Mouse (Mus musculus) midbrain, embryonic 10.5 days (tissue): ENCODE measurements around the gene Qpctl. TPM values are rescaled to one million over a fixed set of nuclear protein-coding genes. Genes with fewer than 3 reads are reported as not detected.
"Not testable (repeated sequence)": the region's sequence is repeated elsewhere in the genome, so short reads cannot be mapped to it uniquely, and the experiment has no call there.

ENCODE experiments used
- DNase-seq: peaks from one replicate; pipeline ENCODE4 v3.0.0-alpha.2; 2017; ENCODE audit warnings: low spot score
- H3K27ac ChIP-seq: fragments of 300-500 bp; sonication (generic); replicated peaks from 2 replicates; pipeline ENCODE4 v1.5.1; 2016; ENCODE audit warnings: mild to moderate bottlenecking
- H3K27me3 ChIP-seq: fragments of 300-500 bp; sonication (generic); 2 replicates; pipeline ENCODE4 v1.6.1; 2016; ENCODE audit warnings: low read depth, mild to moderate bottlenecking; ENCODE audit not compliant: poor library complexity, severe bottlenecking
- H3K36me3 ChIP-seq: fragments of 300-500 bp; sonication (generic); 2 replicates; pipeline ENCODE4 v1.6.1; 2016; ENCODE audit warnings: mild to moderate bottlenecking, moderate library complexity
- H3K4me1 ChIP-seq: fragments of 300-500 bp; sonication (generic); 2 replicates; pipeline ENCODE4 v1.6.1; 2016
- H3K4me3 ChIP-seq: fragments of 300-500 bp; sonication (generic); 2 replicates; pipeline ENCODE4 v1.5.1; 2016; ENCODE audit warnings: mild to moderate bottlenecking, moderate library complexity
- H3K9me3 ChIP-seq: fragments of 300-500 bp; sonication (generic); replicated peaks from 2 replicates; pipeline ENCODE4 v1.6.1; 2016; ENCODE audit warnings: mild to moderate bottlenecking
- WGBS: fragments of 180-500 bp; shearing (Covaris S2); methylation state at CpG from one replicate; pipeline ENCODE4 v1.1.7; 2016; 5-methylcytosine and 5-hydroxymethylcytosine counted together
- polyA plus RNA-seq: library from polyadenylated mRNA; unstranded; fragments of >200 nt; fragmentation: Nextera tagmentation; extraction: Ambion mirVana; gene quantifications from 2 replicates; pipeline ENCODE4 v1.2.1, GENCODE M21; 2016

Gene Qpctl
- polyA plus RNA-seq, 1 experiment from 2014 or later: 17.0 TPM

- Histone ChIP-seq H3K27me3 (peaks cover 73% of the 10 kb centered on the region), H3K4me1 (peaks cover 47% of the 10 kb centered on the region), H3K27ac (no peak overlapping the region), H3K4me3 (peak overlapping the region; percentile 54), H3K36me3 (peaks cover 12% of the 10 kb centered on the region), H3K9me3 (no peaks in the 10 kb centered on the region)
- WGBS: 16% methylated on average over 18 of the region's 18 CpGs
- DNase-seq: no peak
Measured at GRCm38 (mm10) chr7:19159411-19159810, 10.3 kb upstream of the Qpctl start.

- H3K36me3 ChIP-seq: peaks cover 21% of the 10 kb centered on the region
- H3K27ac ChIP-seq: no peak overlapping the region; the same call in 1 of the 2 replicates
- WGBS: 73% methylated on average over 11 of the region's 11 CpGs
- no peaks in the 10 kb centered on the region for H3K9me3 ChIP-seq
- peaks cover 65% of the 10 kb centered on the region for H3K27me3 ChIP-seq
- H3K4me3 ChIP-seq: no peak overlapping the region
- H3K4me1 ChIP-seq: peaks cover 39% of the 10 kb centered on the region
- no peak for DNase-seq
Measured at GRCm38 (mm10) chr7:19158601-19159000, 9.5 kb upstream of the Qpctl start.

- WGBS: 5% methylated on average over 30 of the region's 30 CpGs
- DNase-seq: peak; percentile 93
- Histone ChIP-seq H3K9me3 (no peaks in the 10 kb centered on the region), H3K27ac (peak overlapping the region; percentile 72), H3K27me3 (peaks cover 52% of the 10 kb centered on the region), H3K4me1 (peaks cover 36% of the 10 kb centered on the region), H3K36me3 (peaks cover 34% of the 10 kb centered on the region), H3K4me3 (peak overlapping the region; percentile 42)
Measured at GRCm38 (mm10) chr7:19157160-19157800, 8.2 kb upstream of the Qpctl start.

GRCm38 (mm10) chr7:19155825-19156475 is 6.9 kb upstream of the Qpctl start:
- H3K4me3 ChIP-seq: no peak overlapping the region
- H3K9me3 ChIP-seq: no peaks in the 10 kb centered on the region
- 68% methylated on average over 13 of the region's 13 CpGs for WGBS
- H3K4me1 ChIP-seq: peaks cover 41% of the 10 kb centered on the region
- no peak overlapping the region for H3K27ac ChIP-seq
- H3K27me3 ChIP-seq: peaks cover 43% of the 10 kb centered on the region
- DNase-seq: no peak
- peaks cover 47% of the 10 kb centered on the region for H3K36me3 ChIP-seq

- Histone ChIP-seq H3K27ac (no peak overlapping the region), H3K4me1 (peaks cover 42% of the 10 kb centered on the region), H3K9me3 (no peaks in the 10 kb centered on the region), H3K4me3 (peak overlapping the region; percentile 5; the same call in 1 of the 2 replicates), H3K27me3 (peaks cover 31% of the 10 kb centered on the region), H3K36me3 (peaks cover 48% of the 10 kb centered on the region)
- 90% methylated on average over 8 of the region's 8 CpGs for WGBS
- no peak for DNase-seq
Measured at GRCm38 (mm10) chr7:19154796-19155195, 5.7 kb upstream of the Qpctl start.

GRCm38 (mm10) chr7:19151121-19151520 is 2.0 kb upstream of the Qpctl start:
- Histone ChIP-seq H3K36me3 (peaks cover 57% of the 10 kb centered on the region), H3K4me3 (peak overlapping the region; percentile 87; the same call in 1 of the 2 replicates), H3K4me1 (peaks cover 34% of the 10 kb centered on the region)
- not testable (repeated sequence) for H3K9me3 ChIP-seq, H3K27me3 ChIP-seq, H3K27ac ChIP-seq, DNase-seq
- 93% methylated on average over 10 of the region's 10 CpGs for WGBS

- Histone ChIP-seq H3K4me3 (peak within 1 kb of the TSS; percentile 87), H3K4me1 (peaks cover 33% of the 10 kb centered on the region), H3K9me3 (no peaks in the 10 kb centered on the region), H3K27ac (peak within 1 kb of the TSS; percentile 80), H3K27me3 (no peaks in the 10 kb centered on the region), H3K36me3 (peaks cover 53% of the 10 kb centered on the region)
- peak; percentile 98 for DNase-seq
- under 1% methylated on average over 24 of the region's 24 CpGs for WGBS
Measured at GRCm38 (mm10) chr7:19149626-19150025, 535 bp upstream of the Qpctl start, which contains the start of gene Snrpd2. Gene Snrpd2, plus strand, starts transcription at chr7:19149722.

GRCm38 (mm10) chr7:19148180-19148874 is 764 bp downstream of the Qpctl start:
- Histone ChIP-seq H3K4me3 (peak overlapping the region; percentile 87), H3K36me3 (peaks cover 40% of the 10 kb centered on the region), H3K27me3 (no peaks in the 10 kb centered on the region), H3K4me1 (peaks cover 33% of the 10 kb centered on the region), H3K27ac (peak overlapping the region; percentile 80), H3K9me3 (no peaks in the 10 kb centered on the region)
- no peak for DNase-seq
- WGBS: 20% methylated on average over 20 of the region's 20 CpGs

- no peaks in the 10 kb centered on the region for H3K27me3 ChIP-seq
- WGBS: 63% methylated on average over 6 of the region's 6 CpGs
- H3K36me3 ChIP-seq: peaks cover 39% of the 10 kb centered on the region
- H3K4me1 ChIP-seq: peaks cover 33% of the 10 kb centered on the region
- peak overlapping the region; percentile 87 for H3K4me3 ChIP-seq
- H3K9me3 ChIP-seq: no peaks in the 10 kb centered on the region
- DNase-seq: no peak
- no peak overlapping the region for H3K27ac ChIP-seq
Measured at GRCm38 (mm10) chr7:19147497-19148045, 1.5 kb downstream of the Qpctl start.

GRCm38 (mm10) chr7:19146793-19147192 is 2.3 kb downstream of the Qpctl start:
- H3K36me3 ChIP-seq: peaks cover 39% of the 10 kb centered on the region
- no peak overlapping the region for H3K4me3 ChIP-seq
- H3K27ac ChIP-seq: no peak overlapping the region
- no peak for DNase-seq
- peaks cover 33% of the 10 kb centered on the region for H3K4me1 ChIP-seq
- H3K9me3 ChIP-seq: no peaks in the 10 kb centered on the region
- no peaks in the 10 kb centered on the region for H3K27me3 ChIP-seq
- 88% methylated on average over 10 of the region's 10 CpGs for whole genome bisulfite sequencing

GRCm38 (mm10) chr7:19137380-19137779 is 11.7 kb downstream of the Qpctl start:
- DNase-seq: peak; percentile 41
- H3K36me3 ChIP-seq: peaks cover 81% of the 10 kb centered on the region
- no peak overlapping the region for H3K27ac ChIP-seq
- no peaks in the 10 kb centered on the region for H3K4me1 ChIP-seq
- H3K9me3 ChIP-seq: no peaks in the 10 kb centered on the region
- H3K4me3 ChIP-seq: no peak overlapping the region
- H3K27me3 ChIP-seq: no peaks in the 10 kb centered on the region
- WGBS: 50% methylated on average over 5 of the region's 5 CpGs

- Histone ChIP-seq H3K4me3 (no peak overlapping the region), H3K36me3 (peaks cover 76% of the 10 kb centered on the region), H3K27me3 (no peaks in the 10 kb centered on the region), H3K27ac (no peak overlapping the region), H3K9me3 (no peaks in the 10 kb centered on the region), H3K4me1 (peaks cover 3% of the 10 kb centered on the region)
- WGBS: 93% methylated on average over 38 of the region's 38 CpGs
- DNase-seq: no peak
Measured at GRCm38 (mm10) chr7:19136673-19137334, 12.3 kb downstream of the Qpctl start.
